Mouse (Mus musculus) liver, embryonic 14.5 days (tissue): ENCODE measurements around the gene Rgl2.
"Not testable (repeated sequence)": the region's sequence is repeated elsewhere in the genome, so short reads cannot be mapped to it uniquely, and the experiment has no call there.

ENCODE experiments used
- CTCF ChIP-seq: IDR thresholded peaks from 2 replicates; pipeline ENCODE4 v1.5.1; 2016; ENCODE audit warnings: antibody characterized with exemption, low read depth, control low read depth
- EP300 ChIP-seq: IDR thresholded peaks from 2 replicates; pipeline ENCODE4 v1.6.1; 2016; ENCODE audit warnings: antibody characterized with exemption, low read depth

- not testable (repeated sequence) for TF ChIP-seq CTCF, EP300
Observed at GRCm38 (mm10) chr17:33887802-33888201, 41.5 kb upstream of the Rgl2 start.
